Mouse (Mus musculus) forebrain, postnatal 0 days (tissue): Measurements from ENCODE around the gene Dis3l. TPM values are rescaled to one million over a fixed set of nuclear protein-coding genes. Genes with fewer than 3 reads are reported as not detected.

Source experiments
- ATAC-seq: fragments of 200-750 bp; cut with Nextera tagmentation; 2 replicates; pipeline ENCODE4 v1.8.0; 2017; ENCODE audit warnings: mild to moderate bottlenecking, moderate library complexity
- DNase-seq: peaks from one replicate; pipeline ENCODE4 v3.0.0-alpha.2; 2015
- H3K27ac ChIP-seq: fragments of 300-500 bp; sonication (generic); 2 replicates; pipeline ENCODE4 v1.5.1; 2014; ENCODE audit warnings: low read depth, mild to moderate bottlenecking, antibody characterized with exemption, low read length, moderate library complexity, mixed read lengths
- H3K27me3 ChIP-seq: fragments of 300-500 bp; sonication (generic); 2 replicates; pipeline ENCODE4 v1.6.1; 2014; ENCODE audit warnings: mild to moderate bottlenecking, low read length, mixed read lengths; ENCODE audit not compliant: insufficient read depth
- H3K36me3 ChIP-seq: fragments of 300-500 bp; sonication (generic); 2 replicates; pipeline ENCODE4 v1.6.1; 2014; ENCODE audit warnings: mild to moderate bottlenecking, moderate library complexity; ENCODE audit not compliant: insufficient read depth
- H3K4me1 ChIP-seq: fragments of 300-500 bp; sonication (generic); 2 replicates; pipeline ENCODE4 v1.6.1; 2014; ENCODE audit warnings: antibody characterized with exemption; ENCODE audit not compliant: insufficient read depth
- H3K4me2 ChIP-seq: fragments of 300-500 bp; sonication (generic); 2 replicates; pipeline ENCODE4 v1.6.1; 2014; ENCODE audit warnings: low read depth, mild to moderate bottlenecking, moderate library complexity
- H3K4me3 ChIP-seq: fragments of 300-500 bp; sonication (generic); 2 replicates; pipeline ENCODE4 v1.5.1; 2014; ENCODE audit warnings: low read depth, low read length, mixed read lengths
- H3K9ac ChIP-seq: fragments of 300-500 bp; sonication (generic); 2 replicates; pipeline ENCODE4 v1.6.1; 2014; ENCODE audit warnings: mild to moderate bottlenecking
- H3K9me3 ChIP-seq: fragments of 300-500 bp; sonication (generic); 2 replicates; pipeline ENCODE4 v1.6.1; 2016; ENCODE audit warnings: low read length
- CTCF ChIP-seq: sonication (generic); IDR thresholded peaks from 2 replicates; pipeline ENCODE4 v1.5.1; 2016; ENCODE audit warnings: antibody characterized with exemption, control low read depth, low read depth
- WGBS: fragments of 180-500 bp; shearing (Covaris S2); extraction: QIAGEN DNeasy Blood & Tissue Kit; methylation state at CpG from one replicate; pipeline ENCODE4 v1.1.7; 2014; 5-methylcytosine and 5-hydroxymethylcytosine counted together
- polyA plus RNA-seq: library from polyadenylated mRNA; unstranded; fragments of >200 nt; fragmentation: Nextera tagmentation; extraction: Ambion mirVana; gene quantifications from 2 replicates; pipeline ENCODE4 v1.2.1, GENCODE M21; 2015
- total RNA-seq: library from RNA; depleted of rRNA; stranded (reverse); fragments of >200 nt; gene quantifications from 2 replicates; pipeline ENCODE4 v1.2.3, GENCODE M21; 2014

The Dis3l gene
- total and polyA plus RNA-seq, 2 experiments from 2014 or later = 18.1 to 28.6 TPM

DNA sequence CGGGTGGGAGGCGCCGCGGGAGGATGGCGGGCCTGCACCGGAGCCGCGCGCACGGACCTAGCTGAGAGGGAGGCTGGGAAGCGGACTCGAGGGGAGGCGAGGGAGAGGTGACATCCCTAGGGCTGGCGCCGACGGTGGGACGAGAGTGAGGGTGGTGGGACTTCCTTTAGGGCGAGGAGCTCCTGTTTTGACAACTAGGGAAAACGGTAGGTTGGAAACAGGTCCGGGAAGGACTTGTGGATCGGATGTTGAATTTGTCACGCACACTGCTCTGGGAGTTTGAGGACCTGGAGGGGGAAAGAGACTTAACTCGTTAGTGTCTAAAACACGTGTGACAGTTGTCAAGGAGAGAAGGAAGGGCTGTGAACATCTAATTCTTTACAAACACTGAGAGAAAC, 59.3 kb downstream of the Dis3l start:
- H3K27ac ChIP-seq = peak overlapping the region; percentile 91
- ATAC-seq (peak; percentile 87), DNase-seq (no peak)
- H3K9me3 ChIP-seq = no peaks in the 10 kb centered on the region
- TF ChIP-seq CTCF = no peak
- H3K4me1 ChIP-seq = no peaks in the 10 kb centered on the region
- H3K4me2 ChIP-seq = peak overlapping the region; percentile 68
- no peaks in the 10 kb centered on the region for H3K27me3 ChIP-seq
- WGBS = under 1% methylated on average over 24 of the region's 24 CpGs
- peak overlapping the region; percentile 83 for H3K4me3 ChIP-seq
- H3K36me3 ChIP-seq = no peaks in the 10 kb centered on the region
- peak overlapping the region; percentile 91 for H3K9ac ChIP-seq

DNA sequence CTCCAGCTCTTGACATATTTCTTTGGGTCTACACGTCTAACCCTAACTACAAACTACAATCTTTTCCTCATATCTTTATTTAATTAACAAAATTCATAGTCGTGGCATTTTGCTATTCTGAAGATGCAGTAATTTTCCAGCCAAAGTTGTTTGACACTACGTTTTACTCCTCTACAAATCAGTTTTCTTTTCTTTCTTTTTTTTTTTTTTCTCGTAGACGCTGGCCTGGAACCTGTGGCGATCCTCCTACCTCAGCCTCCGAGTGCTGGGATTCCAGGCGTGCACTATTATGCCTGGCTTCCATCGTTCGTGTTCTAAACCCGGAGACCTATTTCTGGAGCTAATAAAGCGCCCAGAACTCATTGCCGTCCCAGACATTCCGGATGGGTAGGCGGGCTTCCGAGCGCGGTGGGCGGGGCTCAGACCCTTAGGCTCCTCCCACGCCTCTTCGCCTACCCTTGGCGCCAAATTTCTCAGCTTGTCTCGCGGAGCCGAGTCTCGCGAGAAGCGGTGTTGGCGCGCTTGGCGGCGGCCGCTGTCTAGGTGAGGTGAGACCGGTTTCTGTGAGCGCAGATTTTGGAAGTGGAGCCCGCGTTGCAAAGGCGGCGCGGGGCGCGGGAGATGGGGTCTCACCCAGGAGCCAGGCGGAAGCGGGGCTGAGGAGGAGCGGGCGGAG, 59.8 kb downstream of the Dis3l start, which contains the start of gene Tipin:
Gene Tipin, plus strand, starts transcription at position 477 of the 676 bp plus-strand sequence.
- 4% methylated on average over 46 of the region's 46 CpGs for WGBS
- peak; percentile 95 for DNase-seq
- TF ChIP-seq CTCF = no peak
- peak within 1 kb of the TSS; percentile 68 for H3K4me2 ChIP-seq
- H3K9ac ChIP-seq = peak within 1 kb of the TSS; percentile 91
- H3K36me3 ChIP-seq = no peaks in the 10 kb centered on the region
- H3K27me3 ChIP-seq = no peaks in the 10 kb centered on the region
- ATAC-seq = peak; percentile 97
- peak within 1 kb of the TSS; percentile 83 for H3K4me3 ChIP-seq
- no peaks in the 10 kb centered on the region for H3K4me1 ChIP-seq
- H3K9me3 ChIP-seq = no peaks in the 10 kb centered on the region
- H3K27ac ChIP-seq = peak within 1 kb of the TSS; percentile 91

DNA sequence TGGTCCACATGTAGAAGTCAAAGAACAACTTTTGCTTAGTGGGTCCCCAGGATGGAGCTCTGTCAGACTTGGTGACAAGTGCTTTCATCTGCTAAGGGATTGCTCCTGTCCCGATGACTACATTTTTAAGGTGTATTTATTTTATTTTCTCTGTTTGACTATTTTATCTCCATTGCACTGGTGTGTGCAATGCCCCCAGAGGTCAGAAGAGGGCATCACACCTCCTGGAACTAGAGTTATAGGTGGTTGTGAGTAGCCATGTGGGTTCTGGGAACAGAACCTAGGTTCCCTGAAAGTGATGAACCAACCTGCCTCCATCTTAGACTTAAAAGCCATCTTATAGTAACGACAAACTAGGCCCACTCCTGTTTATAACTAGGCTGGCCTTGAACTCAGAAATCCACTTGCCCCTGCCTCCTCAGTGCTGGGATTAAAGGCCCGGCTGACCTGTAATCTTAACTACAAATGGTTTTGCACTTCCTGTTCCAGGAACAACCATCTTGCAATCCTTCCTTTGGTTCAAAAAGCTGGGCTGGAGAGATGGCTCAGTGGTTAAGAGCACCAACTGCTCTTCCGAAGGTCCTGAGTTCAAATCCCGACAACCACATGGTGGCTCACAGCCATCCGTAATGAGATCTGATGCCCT, 62.3 kb downstream of the Dis3l start:
- 96% methylated on average over 6 of the region's 6 CpGs for WGBS
- H3K27me3 ChIP-seq = no peaks in the 10 kb centered on the region
- ATAC-seq (no peak), DNase-seq (no peak)
- no peaks in the 10 kb centered on the region for H3K9me3 ChIP-seq
- no peak overlapping the region for H3K27ac ChIP-seq
- no peaks in the 10 kb centered on the region for H3K36me3 ChIP-seq
- no peak overlapping the region for H3K4me2 ChIP-seq
- H3K4me3 ChIP-seq = no peak overlapping the region
- no peak overlapping the region for H3K9ac ChIP-seq
- no peak; the same call in 1 of the 2 replicates for TF ChIP-seq CTCF
- H3K4me1 ChIP-seq = no peaks in the 10 kb centered on the region

- H3K36me3 ChIP-seq = no peaks in the 10 kb centered on the region
- DNase-seq (peak; percentile 83), ATAC-seq (no peak)
- no peaks in the 10 kb centered on the region for H3K27me3 ChIP-seq
- no peaks in the 10 kb centered on the region for H3K4me1 ChIP-seq
- H3K4me2 ChIP-seq = no peak overlapping the region
- H3K9me3 ChIP-seq = no peaks in the 10 kb centered on the region
- H3K4me3 ChIP-seq = no peak overlapping the region
- H3K9ac ChIP-seq = no peak overlapping the region
- WGBS = 63% methylated on average over 8 of the region's 8 CpGs
- TF ChIP-seq CTCF = peak; percentile 74
- no peak overlapping the region for H3K27ac ChIP-seq
Observed at GRCm38 (mm10) chr9:64277706-64278105, 63.4 kb downstream of the Dis3l start.

GRCm38 (mm10) chr9:64274919-64275318, 66.2 kb downstream of the Dis3l start:
- Histone ChIP-seq H3K9ac (no peak overlapping the region), H3K4me2 (no peak overlapping the region), H3K36me3 (no peaks in the 10 kb centered on the region), H3K27ac (no peak overlapping the region), H3K4me3 (no peak overlapping the region), H3K4me1 (no peaks in the 10 kb centered on the region), H3K9me3 (no peaks in the 10 kb centered on the region), H3K27me3 (no peaks in the 10 kb centered on the region)
- WGBS = 90% methylated on average over 1 of the region's 1 CpGs
- TF ChIP-seq CTCF = peak; percentile 37
- ATAC-seq = no peak
- no peak for DNase-seq

DNA sequence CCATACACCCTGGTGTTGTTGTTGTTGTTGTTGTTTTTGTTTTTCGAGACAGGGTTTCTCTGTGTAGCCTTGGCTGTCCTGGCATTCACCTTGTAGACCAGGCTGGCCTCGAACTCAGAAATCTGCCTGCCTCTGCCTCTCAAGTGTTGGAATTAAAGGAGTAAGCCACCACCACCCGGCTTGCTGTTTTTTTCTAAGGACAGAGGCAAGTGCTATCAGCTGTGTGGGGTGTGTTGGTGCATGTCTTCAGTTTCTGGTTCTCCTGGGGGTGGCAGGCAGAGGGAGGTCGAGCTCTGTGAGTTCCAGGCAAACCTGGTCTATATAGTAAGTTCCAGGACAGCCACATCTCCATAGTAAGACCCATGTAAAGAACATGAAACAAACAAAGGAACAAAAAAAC, 66.8 kb downstream of the Dis3l start:
- Histone ChIP-seq H3K4me3 (no peak overlapping the region), H3K4me1 (no peaks in the 10 kb centered on the region), H3K9me3 (no peaks in the 10 kb centered on the region), H3K4me2 (no peak overlapping the region), H3K9ac (no peak overlapping the region), H3K27ac (no peak overlapping the region), H3K36me3 (no peaks in the 10 kb centered on the region), H3K27me3 (no peaks in the 10 kb centered on the region)
- no peak for DNase-seq
- ATAC-seq = no peak
- no peak for TF ChIP-seq CTCF
- WGBS = 85% methylated on average over 4 of the region's 4 CpGs

DNA sequence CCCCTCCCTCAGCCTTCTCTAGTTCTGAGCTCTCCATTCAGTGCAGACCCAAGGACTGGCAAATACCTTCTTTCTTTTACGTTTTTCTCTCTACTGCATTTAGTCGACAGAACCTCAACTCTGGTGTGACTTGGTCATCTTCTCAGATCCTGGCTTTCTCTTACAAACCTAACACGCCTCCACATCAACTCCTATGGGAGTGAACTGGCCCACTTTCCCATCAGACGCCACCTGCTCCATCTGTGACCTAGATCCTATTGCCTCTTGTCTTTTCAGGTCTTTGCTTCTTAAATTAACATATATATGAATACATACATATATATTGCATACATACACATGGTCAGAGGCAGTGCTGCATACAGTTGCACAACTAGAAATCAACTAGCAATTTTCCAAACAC, 67.3 kb downstream of the Dis3l start:
- Histone ChIP-seq H3K4me3 (no peak overlapping the region), H3K36me3 (no peaks in the 10 kb centered on the region), H3K27ac (no peak overlapping the region), H3K4me2 (no peak overlapping the region), H3K9ac (no peak overlapping the region), H3K27me3 (no peaks in the 10 kb centered on the region), H3K9me3 (no peaks in the 10 kb centered on the region), H3K4me1 (no peaks in the 10 kb centered on the region)
- no peak for DNase-seq
- ATAC-seq = no peak
- no peak for TF ChIP-seq CTCF
- 72% methylated on average over 4 of the region's 4 CpGs for WGBS
